Mouse (Mus musculus): ENCODE results near the gene Cnga1.

Cnga1 gene

DNA sequence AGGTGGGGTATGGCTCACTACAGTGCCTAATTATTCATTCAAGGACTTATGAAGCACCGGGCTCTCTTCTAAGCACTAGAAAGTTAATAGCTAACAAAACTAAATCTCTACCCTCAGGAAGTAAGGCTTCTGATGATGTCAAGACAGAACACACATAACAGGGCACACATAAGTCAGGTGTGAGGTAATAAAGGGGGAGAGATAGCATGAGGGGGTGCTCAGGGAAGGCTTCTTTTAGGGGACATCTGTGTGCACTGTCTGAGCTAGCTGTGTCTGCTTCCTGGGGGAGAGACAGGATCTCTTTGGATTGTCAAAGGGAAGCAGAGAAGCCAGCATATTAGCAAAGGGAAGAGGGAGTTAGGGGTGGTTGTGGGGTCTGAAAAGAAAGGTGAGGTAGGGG, at the start of gene Cnga1:
TSS of gene Cnga1 (minus strand) at position 101 of the 400 bp plus-strand sequence.
- no peak for DNase-seq (ENCODE audit: extremely low spot score)

DNA sequence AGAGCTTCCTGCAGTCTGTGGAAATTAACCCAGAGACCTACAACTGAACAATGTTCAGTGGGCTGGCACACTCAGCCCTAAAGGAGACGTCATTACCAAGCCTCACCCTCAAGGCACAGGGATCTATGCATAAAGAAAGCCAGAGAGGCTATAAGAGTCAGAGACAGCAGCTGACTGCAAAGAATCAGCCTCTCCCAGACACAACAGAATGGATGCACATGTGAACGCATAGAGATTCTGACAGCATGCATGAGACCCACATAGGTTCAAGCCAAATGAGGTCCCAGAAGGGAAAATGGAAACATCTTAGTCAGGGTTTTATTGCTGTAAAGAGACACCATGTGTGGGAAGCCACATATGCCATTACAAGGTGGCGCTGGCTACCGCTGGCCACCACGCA, 46.4 kb upstream of the Cnga1 start:
- no peak for DNase-seq (ENCODE audit: extremely low spot score)

DNA sequence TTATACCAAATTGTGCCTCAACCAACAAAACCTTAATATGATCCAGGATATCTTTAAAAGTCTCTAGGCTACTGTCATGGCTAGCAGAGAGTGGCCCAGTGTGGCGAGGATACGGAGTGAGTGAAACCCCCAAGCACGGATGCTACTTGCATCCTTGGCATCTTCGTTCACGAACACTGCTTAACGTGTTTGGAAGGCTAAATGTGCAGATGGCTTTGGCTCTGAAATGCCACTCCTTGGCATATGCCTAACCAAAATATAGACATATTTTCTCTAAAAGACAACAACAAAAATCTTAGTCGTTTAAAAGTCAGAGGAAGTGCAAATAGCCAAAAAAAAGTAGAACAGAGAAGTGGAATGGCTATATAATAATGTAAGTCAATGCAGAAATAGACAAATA, 45.5 kb upstream of the Cnga1 start:
- DNase-seq (ENCODE audit: extremely low spot score): no peak

DNA sequence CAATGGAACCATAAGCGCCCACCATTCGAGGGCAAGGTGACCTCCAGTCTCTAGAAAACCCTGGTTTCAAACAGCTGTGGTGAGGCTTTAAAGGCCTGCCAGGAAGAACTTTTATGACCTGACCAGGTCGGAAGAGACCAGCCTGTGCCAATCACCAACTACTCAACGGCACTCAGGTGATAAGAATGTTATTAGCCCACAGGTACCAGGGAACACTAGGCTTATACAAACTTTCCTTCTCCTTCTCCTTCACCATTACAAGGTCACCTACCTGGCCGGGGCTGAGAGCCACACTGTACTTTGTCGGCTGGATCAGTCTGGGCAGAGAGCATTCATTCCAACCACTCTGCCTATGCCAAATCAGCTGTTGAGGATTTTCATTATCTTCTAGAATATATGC, 37.4 kb upstream of the Cnga1 start:
- DNase-seq (ENCODE audit: extremely low spot score): no peak

DNA sequence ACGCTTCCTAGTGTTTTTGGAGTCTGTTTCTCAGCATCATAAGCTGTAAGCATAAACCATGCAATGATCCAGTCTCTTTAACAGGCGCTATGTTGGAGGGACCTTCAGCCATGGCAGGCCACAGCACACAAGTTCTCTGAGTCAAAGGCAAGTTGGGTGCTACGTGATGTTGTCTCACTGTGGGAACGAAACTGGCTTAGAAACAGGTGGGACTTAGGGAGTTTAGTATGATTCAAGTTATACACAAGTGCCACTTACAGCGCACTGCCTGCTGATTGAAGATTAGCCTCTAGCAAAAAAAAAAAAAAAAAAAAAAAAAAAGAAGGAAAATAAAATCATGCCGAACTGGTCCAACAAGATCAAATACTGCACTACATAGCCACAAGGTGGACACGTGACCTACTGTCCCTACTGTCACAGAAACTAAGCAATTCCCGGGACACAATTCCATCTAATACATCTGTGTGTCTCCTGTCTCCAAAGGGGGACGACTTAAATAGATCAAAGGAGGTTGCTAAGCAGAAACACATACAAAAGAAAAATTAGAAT, 31.0 kb upstream of the Cnga1 start:
- DNase-seq (ENCODE audit: extremely low spot score): no peak

DNA sequence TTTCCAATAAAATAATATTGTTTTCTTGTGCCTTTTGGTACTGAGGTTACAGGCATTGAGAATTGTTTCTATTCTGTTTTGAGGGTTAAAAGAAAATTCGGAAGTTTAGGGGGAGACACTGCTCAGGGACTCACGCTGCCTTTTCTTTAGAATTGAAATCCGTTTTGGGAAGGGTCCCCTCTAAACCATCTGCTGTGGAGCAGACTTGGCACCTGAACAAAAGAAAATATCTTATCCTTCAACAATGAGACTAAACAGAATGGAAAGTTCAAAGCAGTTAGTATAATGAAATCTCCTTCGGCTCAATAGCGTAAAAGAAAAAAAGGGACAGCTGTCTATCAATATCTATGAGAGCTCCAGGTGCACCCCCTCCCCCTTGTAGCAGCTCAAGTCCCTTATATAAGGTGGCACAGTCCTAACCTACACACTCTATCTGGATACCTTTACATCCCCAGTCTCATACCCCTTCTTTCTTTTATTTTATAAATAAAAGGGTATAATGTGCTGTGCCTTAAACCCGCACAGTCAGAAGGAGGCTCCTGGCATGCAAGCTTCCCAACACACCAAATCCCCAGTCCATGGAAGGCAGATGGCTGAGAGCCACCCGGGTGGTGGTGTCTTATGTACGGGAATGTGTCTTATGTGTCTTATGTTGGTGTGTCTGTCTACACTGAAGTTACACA, 27.1 kb upstream of the Cnga1 start:
- DNase-seq (ENCODE audit: extremely low spot score): no peak

DNA sequence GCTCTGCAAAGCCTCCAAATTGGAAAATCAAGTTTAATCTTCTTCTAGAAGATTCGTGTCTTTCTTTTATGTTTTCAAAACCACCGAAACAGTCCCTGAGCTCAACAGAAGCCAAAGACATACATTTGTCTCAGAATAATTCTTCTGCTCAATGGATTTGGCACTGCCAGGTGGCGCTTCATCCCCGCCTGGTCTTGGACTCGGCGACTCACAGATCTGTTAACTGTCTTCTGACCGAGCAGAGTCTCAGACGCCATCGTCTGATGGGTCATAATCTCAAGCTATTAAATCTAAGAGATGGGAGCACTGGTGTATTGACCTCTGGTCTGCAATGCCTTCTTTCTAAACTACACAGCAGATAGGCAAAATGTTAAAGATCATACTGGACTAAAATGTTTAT, 24.3 kb upstream of the Cnga1 start:
- DNase-seq (ENCODE audit: extremely low spot score): no peak

DNA sequence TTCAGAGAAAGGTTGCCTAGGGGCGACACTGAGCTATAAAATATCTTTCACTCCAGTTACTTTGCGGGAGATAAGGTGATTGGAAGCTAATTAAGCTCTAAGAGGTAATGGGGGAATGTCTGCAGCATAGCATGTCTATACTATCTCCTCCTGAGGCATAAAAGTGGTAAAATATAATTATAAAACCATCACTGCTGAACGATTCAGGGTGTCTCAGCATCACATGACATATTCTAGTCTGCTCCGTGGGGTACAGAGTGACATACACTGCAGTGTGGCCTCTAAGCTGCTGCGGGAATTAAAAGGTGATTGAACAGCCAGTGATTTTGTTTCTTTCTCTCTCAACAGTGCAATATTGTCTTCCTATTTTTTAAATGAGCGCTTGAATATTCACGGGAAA, 22.4 kb upstream of the Cnga1 start:
- no peak for DNase-seq (ENCODE audit: extremely low spot score)

DNA sequence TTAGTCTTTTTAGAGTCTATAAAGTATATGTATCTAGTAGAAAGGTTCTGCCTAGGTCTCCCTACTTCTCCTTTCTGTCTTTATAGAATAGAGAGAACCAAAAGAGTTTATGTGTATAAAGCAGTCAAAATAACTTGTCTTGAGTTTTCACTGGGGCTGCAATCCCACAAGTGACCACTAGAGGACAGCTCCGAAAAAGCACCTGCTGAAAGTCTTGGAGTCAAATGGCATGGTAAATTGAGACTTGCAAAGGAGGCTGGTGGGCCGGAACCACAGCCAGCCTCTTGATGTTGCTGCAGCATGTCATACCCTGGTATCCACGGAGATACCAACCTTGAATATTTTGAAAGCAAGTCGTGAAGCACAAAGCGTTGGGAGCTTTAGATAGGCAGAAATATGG, 21.2 kb upstream of the Cnga1 start:
- peak; percentile 51 for DNase-seq (ENCODE audit: extremely low spot score)

DNA sequence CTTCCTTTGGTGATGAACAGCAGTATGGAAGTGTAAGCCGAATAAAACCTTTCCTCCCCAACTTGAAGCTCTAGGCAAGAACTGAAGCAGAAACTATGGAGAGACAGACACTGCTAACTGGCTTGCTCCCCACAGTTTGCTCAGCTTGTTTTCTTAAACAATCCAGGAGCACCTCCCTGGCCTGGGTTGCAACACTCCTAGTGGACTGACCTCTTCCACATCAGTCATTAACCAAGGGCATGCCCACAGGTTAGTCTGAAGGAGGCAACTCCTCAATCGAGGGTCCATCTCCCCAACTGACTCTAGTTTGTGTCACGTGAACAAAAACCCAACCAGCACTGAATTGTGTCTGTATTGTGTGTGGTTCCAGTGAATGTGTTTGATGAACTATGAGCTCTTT, 20.8 kb upstream of the Cnga1 start:
- no peak for DNase-seq (ENCODE audit: extremely low spot score)

DNA sequence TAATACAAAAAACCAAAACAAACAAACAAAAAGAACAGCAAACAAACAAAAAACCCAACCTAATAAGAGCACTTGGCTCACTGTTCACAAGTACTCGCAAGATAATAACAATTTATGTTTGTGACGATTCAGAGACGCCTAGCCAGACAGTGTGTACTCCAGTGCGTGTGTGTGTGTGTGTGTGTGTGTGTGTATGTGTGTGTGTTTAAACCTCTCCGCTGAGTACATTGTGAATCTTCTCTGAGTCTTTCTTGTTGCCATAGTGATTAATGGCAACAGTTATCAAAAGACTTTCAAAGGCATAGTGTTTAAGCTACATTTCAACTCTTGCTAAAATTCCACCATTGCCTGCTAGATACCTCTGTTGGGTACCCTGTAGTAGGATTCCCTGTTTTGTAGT, 20.1 kb upstream of the Cnga1 start:
- no peak for DNase-seq (ENCODE audit: extremely low spot score)

DNA sequence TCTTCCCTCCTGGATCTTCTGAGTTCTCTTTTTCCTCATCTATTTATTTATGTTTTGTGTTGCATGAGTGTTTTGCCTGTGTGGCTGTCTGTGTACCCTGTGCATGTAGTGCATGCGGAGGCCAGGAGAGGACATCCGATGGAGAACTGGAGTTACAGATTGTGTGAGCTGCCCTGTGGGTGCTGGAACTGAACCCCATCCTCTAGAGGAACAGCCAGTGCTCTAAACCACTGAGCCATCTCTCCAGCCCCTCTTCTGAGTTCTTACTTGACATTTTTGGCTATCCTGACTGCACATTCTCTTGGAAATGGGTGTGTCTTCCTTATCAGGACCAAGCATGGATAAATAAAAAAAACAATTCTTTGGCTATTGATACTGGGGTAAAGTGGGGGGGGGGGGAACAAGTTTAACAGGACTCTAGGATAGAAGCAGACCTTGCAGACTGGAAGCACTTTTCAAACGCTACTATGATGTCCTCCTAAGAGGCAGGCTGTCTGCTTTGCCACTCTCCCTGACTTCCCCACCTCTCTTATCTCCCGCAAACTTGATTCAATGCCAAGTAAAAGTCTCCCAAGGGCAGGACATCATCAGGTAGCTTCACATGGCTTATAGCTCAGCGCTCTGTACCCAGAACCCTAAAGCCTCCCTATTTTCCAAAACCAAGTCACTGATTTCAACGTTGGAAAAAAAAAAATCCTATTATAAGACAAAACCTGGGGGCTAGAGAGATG, 17.1 kb upstream of the Cnga1 start:
- no peak for DNase-seq (ENCODE audit: extremely low spot score)

DNA sequence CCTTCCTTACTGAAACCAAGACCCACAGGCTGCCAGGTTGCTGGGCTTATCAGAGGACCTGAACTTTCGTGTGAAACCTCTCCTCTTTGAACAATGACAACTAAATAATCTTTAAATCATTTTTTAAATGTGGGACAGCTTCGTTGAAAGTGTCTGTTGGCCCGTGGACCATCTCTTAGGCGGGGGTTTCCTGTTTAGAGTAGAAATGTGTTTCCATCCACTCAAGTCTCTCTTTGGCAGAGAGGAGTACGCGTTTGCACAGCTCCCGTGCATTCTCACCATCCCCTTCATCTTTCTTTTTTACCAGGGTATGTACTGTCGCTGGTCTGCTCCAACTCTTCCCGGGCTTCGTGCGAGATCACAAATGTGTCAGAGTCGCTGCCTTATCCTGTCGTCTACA, 14.3 kb upstream of the Cnga1 start:
- no peak for DNase-seq (ENCODE audit: extremely low spot score)

DNA sequence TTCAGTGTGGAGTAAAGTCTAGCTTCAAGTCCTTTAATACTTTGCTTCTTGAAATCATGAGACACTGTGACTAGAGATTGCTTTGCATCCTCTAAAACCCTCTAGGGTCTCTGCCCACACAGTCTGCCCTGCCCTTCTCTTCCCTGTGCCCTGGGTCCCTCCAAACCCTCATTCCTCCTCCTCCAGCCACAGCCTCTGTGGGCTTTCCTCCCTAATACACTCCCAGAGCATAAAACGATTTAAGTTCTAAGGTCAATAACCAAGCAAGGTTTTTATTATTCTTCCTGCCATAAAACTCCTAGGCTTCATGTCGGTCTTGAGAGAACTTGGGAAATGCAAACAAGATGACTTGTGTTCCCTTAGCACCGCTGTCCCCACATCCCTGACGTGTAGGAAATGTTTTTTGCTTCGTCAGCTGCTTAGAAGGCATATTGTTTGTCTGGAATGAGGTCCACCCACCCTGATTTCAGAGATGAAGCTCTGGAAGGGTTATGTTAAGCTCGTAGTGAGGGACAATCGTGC, 12.3 kb upstream of the Cnga1 start:
- DNase-seq (ENCODE audit: extremely low spot score): no peak

DNA sequence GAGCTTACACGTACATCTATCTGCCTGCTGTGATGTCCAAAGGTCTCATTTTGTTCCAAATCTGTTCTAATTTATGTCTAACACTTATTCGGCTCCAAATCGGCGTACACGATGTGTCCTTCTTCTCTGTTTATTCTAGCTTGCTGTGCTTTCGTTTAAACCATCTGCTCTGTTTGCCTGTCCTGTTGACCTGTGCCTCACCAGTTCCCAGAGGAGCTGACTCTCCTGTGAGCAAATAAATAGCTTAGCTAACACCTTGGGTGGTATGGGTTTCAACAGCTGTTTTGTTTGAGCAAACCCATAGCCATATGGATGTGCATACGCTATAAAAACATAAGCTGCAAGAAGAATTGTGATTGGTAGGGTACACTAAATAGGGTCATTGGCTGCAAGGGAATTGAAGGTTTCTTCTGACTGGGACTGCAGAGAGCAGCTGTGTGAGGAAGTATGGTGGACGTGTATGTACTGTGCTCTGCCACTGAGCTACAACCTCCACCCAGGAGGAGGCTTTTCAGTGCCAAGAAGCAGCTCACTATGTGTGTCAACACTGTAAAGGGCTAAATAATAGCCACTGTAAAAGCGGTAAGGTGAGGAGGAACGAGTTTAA, 9.1 kb upstream of the Cnga1 start:
- DNase-seq (ENCODE audit: extremely low spot score): no peak

DNA sequence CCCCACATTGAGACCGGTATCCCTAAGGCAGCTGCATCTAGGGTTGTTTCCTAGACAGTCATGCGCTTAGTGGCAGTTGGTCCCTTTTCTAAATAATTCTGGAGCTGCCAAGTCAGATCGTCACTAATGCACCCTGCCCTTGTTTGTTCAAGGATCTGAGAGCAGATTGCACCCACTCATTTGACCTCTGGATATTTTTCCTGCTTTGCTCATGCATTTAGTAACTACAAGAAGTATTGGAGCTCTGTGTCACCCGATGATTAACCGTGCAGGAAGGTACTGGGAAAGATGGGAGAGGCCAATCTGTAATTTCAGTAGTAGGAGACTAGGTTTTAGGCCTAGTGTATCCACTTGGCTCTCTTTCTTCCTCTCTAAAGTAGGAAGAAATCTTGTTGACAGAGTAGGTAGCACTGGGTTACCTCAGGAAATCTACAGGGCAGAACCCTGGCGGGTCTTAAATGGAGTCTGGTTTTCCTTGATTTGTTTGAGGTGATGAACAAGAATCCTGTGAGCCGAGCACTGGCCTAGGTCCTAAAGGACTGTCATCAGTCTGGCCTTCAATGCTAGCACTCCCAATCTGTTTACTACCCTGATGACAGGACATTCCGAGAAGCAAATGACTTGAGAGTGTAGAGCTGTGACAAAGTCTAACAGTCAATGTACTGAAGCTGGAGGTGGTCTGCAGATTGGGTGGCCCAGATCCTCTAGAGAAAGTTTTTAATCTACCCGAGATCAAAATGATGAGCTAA, 5.1 kb upstream of the Cnga1 start:
- no peak for DNase-seq (ENCODE audit: extremely low spot score)

DNA sequence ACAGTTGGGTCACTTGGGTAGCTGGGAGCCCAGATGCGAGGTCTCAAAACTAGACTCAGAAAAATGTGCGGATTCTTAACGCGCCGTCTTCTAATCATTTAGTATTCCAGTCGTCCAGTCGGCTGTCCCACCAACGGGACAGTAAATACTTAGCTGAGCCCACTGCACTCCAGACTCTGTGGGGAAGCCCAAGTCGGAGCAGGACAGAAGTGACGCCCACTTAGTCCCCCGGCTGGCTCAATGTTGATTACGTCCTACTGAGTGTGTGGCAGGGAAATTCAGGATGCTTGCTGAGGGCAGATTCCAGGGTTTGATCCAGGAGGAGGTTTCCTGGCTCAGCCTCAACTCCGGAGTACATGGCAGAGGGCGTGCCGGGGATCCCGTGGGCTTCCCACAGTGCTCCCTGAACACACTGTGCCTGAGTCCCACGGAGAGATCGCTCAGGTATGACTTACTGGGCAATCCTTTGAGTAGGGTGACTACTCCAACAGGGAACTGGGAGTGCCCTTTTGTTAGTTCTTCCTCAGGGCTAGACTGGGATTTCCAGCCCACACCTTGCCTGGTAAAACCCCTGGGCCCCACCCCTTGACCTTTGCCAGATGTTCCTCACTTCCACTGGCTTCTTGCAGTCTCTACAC, 4.0 kb upstream of the Cnga1 start:
- DNase-seq (ENCODE audit: extremely low spot score): no peak

DNA sequence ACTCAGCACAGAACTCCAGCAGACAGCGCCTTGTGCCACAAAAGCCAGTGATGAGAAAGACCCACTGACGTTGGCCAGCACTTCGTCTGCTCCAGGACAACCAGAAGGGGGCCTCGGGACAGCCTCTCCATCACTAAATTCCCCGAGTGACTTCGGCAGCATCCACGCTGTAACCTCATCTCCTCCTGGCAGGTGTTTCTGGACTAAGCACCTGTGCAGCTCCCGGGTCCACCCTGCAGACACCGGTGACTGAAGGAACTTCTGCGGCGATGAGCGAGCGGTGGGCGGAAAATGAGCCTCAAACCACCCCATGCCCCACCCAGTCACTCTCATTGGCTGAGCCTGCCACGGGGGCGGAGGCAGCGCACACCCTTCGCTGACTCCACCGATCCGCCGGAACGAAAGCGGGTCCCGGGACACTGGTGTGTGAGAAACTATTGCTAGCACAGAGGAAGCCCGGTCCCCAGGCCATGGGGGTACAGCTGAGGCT, 3.4 kb upstream of the Cnga1 start, which contains the start of gene Nipal1:
TSS of gene Nipal1 (plus strand) at position 378 of the 490 bp plus-strand sequence.
- DNase-seq (ENCODE audit: extremely low spot score): peak; percentile 78

DNA sequence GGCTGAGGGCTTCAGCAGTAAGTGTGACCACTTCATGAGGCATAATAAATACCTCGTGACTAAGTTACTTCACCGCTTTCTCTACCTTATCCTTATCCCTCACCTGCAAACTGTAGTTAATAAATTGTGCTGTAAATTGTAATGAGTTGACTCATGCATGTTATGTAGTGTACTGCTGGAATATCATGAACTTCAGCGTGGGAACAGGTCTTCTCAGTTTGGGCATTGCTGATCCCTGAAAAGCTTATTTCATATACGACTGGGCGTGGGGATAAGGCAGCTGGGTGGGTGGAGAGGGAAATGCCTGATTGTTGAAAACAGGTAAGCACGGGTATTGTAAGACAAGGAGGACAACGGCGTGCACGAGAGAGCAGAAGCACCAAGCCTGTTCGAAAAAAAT, 2.9 kb upstream of the Cnga1 start:
- DNase-seq (ENCODE audit: extremely low spot score): no peak

DNA sequence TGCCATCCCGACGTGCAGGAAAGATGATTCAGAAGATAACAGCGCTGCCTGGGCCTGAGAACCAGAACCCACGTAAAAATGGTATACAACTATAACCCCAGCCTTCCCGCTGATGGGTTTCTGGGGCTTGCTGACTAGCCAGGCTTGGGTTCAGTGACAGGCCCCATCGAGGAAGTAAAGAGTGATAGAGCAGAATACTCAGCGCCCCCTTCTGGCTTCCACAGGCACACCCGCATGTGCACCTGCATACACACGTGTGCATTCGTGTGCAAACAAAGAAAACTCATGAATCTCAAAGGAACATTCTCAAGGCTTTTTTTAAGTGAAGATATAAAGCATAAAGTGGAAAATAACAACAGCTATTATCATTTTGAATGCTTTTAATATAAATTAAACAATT, 2.1 kb upstream of the Cnga1 start:
- peak; percentile 16 for DNase-seq (ENCODE audit: extremely low spot score)

DNA sequence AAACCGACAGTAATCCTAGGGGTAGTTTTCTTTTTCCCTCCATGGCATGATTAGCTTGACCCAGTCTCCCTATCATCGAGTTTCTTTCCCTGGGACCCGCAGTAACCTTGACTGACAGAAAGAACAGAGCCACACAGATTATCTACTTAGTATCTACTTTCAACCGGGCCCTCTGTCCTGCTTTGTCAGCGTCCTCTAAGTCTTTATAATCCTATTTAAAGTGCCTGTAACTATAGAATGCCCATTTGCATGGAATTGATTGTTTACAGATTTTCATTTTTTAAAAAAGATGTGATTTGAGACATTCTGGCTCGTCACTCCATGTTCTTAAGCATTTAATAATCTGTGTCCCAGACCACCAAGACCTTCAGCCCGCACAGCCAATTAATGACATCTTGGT, 420 bp downstream of the Cnga1 start:
- DNase-seq (ENCODE audit: extremely low spot score): no peak

Measured in embryo, embryonic 9.5 days (tissue).